Mouse (Mus musculus) liver, adult 2 months (tissue): ENCODE data around the gene Nyx. TPM values are rescaled to one million over a fixed set of nuclear protein-coding genes. Genes with fewer than 3 reads are reported as not detected.
A peak's percentile ranks its signal among the peaks of the same experiment; 100 is the strongest.
"Not testable (repeated sequence)": the region's sequence is repeated elsewhere in the genome, so short reads cannot be mapped to it uniquely, and the experiment has no call there.

ENCODE experiments used
- DNase-seq: peaks from one replicate; pipeline ENCODE4 v3.0.0-alpha.2; 2011; ENCODE audit warnings: low read depth, low spot score; ENCODE audit errors: extremely low read depth
- H3K27ac ChIP-seq: fragments of 200-500 bp; replicated peaks from 2 replicates; pipeline ENCODE4 v1.5.1; 2012; ENCODE audit warnings: low read depth, mild to moderate bottlenecking, control low read depth, inconsistent platforms, low read length; ENCODE audit not compliant: insufficient read depth
- H3K27me3 ChIP-seq: fragments of 200-500 bp; 2 replicates; pipeline ENCODE4 v1.6.1; 2012; ENCODE audit warnings: mild to moderate bottlenecking, moderate library complexity, low read length, inconsistent platforms; ENCODE audit not compliant: control insufficient read depth, insufficient read depth
- H3K36me3 ChIP-seq: fragments of 200-500 bp; 2 replicates; pipeline ENCODE4 v1.6.1; 2012; ENCODE audit warnings: low read length, inconsistent platforms; ENCODE audit not compliant: control insufficient read depth, insufficient read depth
- H3K4me1 ChIP-seq: fragments of 200-500 bp; 2 replicates; pipeline ENCODE4 v1.6.1; 2011; ENCODE audit warnings: low read length; ENCODE audit not compliant: control insufficient read depth, insufficient read depth
- H3K4me3 ChIP-seq: fragments of 200-500 bp; 2 replicates; pipeline ENCODE4 v1.5.1; 2011; ENCODE audit warnings: low read depth, mild to moderate bottlenecking, control low read depth, low read length, moderate library complexity; ENCODE audit not compliant: insufficient read depth
- H3K79me2 ChIP-seq: fragments of 200-500 bp; 2 replicates; pipeline ENCODE4 v1.6.1; 2012; ENCODE audit warnings: inconsistent platforms, mild to moderate bottlenecking, low read length, moderate library complexity; ENCODE audit not compliant: control insufficient read depth, insufficient read depth
- H3K9ac ChIP-seq: fragments of 200-500 bp; 2 replicates; pipeline ENCODE4 v1.6.1; 2012; ENCODE audit warnings: low read depth, mild to moderate bottlenecking, control low read depth, inconsistent platforms, low read length
- CTCF ChIP-seq: fragments of 200-500 bp; IDR thresholded peaks from 2 replicates; pipeline ENCODE4 v1.5.1; 2011; ENCODE audit warnings: low read depth, low read length, control low read depth
- POLR2A ChIP-seq: fragments of 200-500 bp; IDR thresholded peaks from 2 replicates; pipeline ENCODE4 v1.6.1; 2011; ENCODE audit warnings: low read length, control low read depth; ENCODE audit not compliant: insufficient read depth; ENCODE audit errors: extremely low read depth
- WGBS: fragments of 180-500 bp; shearing (Covaris S2); methylation state at CpG from one replicate; pipeline ENCODE4 v1.1.7; 2018; 5-methylcytosine and 5-hydroxymethylcytosine counted together
- polyA plus RNA-seq: library from polyadenylated mRNA; depleted of rRNA; stranded (reverse); fragments of >200 nt; gene quantifications from 2 replicates; pipeline ENCODE4 v1.2.3, GENCODE M21; 2012; rRNA removed
- total RNA-seq: library from RNA; depleted of rRNA; stranded (reverse); fragments of >200 nt; gene quantifications from 2 replicates; pipeline ENCODE4 v1.2.3, GENCODE M21; 2014; rRNA removed

The Nyx gene
- total RNA-seq, result not detected in 2 replicates
- 0.01 TPM in 1 of 2 replicates, not detected in the other for polyA plus RNA-seq

- Histone ChIP-seq H3K27ac (no peak within 1 kb of the TSS), H3K36me3 (no peaks in the 10 kb centered on the region), H3K9ac (no peak within 1 kb of the TSS), H3K27me3 (no peaks in the 10 kb centered on the region), H3K79me2 (no peaks in the 10 kb centered on the region), H3K4me1 (peaks cover 4% of the 10 kb centered on the region; the same call in 1 of the 2 replicates), H3K4me3 (no peak within 1 kb of the TSS)
- no peak for DNase-seq
- TF ChIP-seq POLR2A, result no peak
- WGBS, result 85% methylated on average over 3 of the region's 3 CpGs
These were observed at the start of gene Nyx for GRCm38 (mm10) chrX:13465810-13466209. Gene Nyx, plus strand, starts transcription at chrX:13466110.

GRCm38 (mm10) chrX:13422047-13422446 lies 43.9 kb upstream of the Nyx start:
- DNase-seq, result peak; percentile 46
- WGBS, result 51% methylated on average over 4 of the region's 4 CpGs
- no peak for TF ChIP-seq POLR2A
- TF ChIP-seq CTCF, result no peak
- Histone ChIP-seq H3K27me3 (no peaks in the 10 kb centered on the region), H3K4me1 (no peaks in the 10 kb centered on the region), H3K79me2 (no peaks in the 10 kb centered on the region), H3K9ac (no peak overlapping the region), H3K4me3 (no peak overlapping the region), H3K27ac (no peak overlapping the region), H3K36me3 (no peaks in the 10 kb centered on the region)

- Histone ChIP-seq H3K27ac (no peak overlapping the region), H3K36me3 (no peaks in the 10 kb centered on the region), H3K9ac (no peak overlapping the region), H3K79me2 (no peaks in the 10 kb centered on the region), H3K4me3 (no peak overlapping the region), H3K27me3 (no peaks in the 10 kb centered on the region), H3K4me1 (no peaks in the 10 kb centered on the region)
- WGBS, result 60% methylated on average over 6 of the region's 6 CpGs
- TF ChIP-seq CTCF, result no peak
- TF ChIP-seq POLR2A, result no peak
- no peak for DNase-seq
These were observed 34.5 kb upstream of the Nyx start for GRCm38 (mm10) chrX:13431421-13431820.

GRCm38 (mm10) chrX:13436042-13436441 lies 29.9 kb upstream of the Nyx start:
- not testable (repeated sequence) for DNase-seq, H3K27ac ChIP-seq, H3K36me3 ChIP-seq, H3K9ac ChIP-seq, H3K4me3 ChIP-seq, H3K27me3 ChIP-seq, H3K79me2 ChIP-seq, H3K4me1 ChIP-seq
- WGBS, result 89% methylated on average over 2 of the region's 2 CpGs

GRCm38 (mm10) chrX:13456544-13456943 lies 9.4 kb upstream of the Nyx start:
- 91% methylated on average over 9 of the region's 9 CpGs for WGBS

GRCm38 (mm10) chrX:13458766-13459165 lies 7.1 kb upstream of the Nyx start:
- H3K9ac ChIP-seq, result no peak overlapping the region
- DNase-seq, result no peak
- peaks cover 4% of the 10 kb centered on the region; the same call in 1 of the 2 replicates for H3K4me1 ChIP-seq
- 80% methylated on average over 1 of the region's 1 CpGs for WGBS
- no peaks in the 10 kb centered on the region for H3K27me3 ChIP-seq
- no peak overlapping the region for H3K4me3 ChIP-seq
- TF ChIP-seq POLR2A (no peak), CTCF (no peak)
- no peaks in the 10 kb centered on the region for H3K36me3 ChIP-seq
- no peak overlapping the region for H3K27ac ChIP-seq
- H3K79me2 ChIP-seq, result no peaks in the 10 kb centered on the region

More at GRCm38 (mm10) chrX:13456544-13456943, 9.4 kb upstream of the Nyx start:
- not testable (repeated sequence) for H3K27ac ChIP-seq, H3K27me3 ChIP-seq, DNase-seq, H3K4me3 ChIP-seq, H3K9ac ChIP-seq, H3K79me2 ChIP-seq, H3K36me3 ChIP-seq, H3K4me1 ChIP-seq
